Mouse (Mus musculus) spleen, postnatal 36 days (tissue): ENCODE data around the gene Pkd1l2.
A peak's percentile ranks its signal among the peaks of the same experiment; 100 is the strongest.

Source experiments
- DNase-seq, 2 experiments: peaks; one replicate each; pipeline ENCODE4 v3.0.0; 2022; ENCODE audit warnings: low spot score in 2 of 2, mixed read lengths in 1 of 2

The Pkd1l2 gene

GRCm38 (mm10) chr8:117082399-117082872 lies at the start of gene Pkd1l2:
Gene Pkd1l2 (minus strand): TSS chr8:117082449.
- DNase-seq: no peak

GRCm38 (mm10) chr8:117127063-117127462 lies 44.8 kb upstream of the Pkd1l2 start:
- DNase-seq: no peak

GRCm38 (mm10) chr8:117126411-117126810 lies 44.2 kb upstream of the Pkd1l2 start:
- DNase-seq: no peak

DNA sequence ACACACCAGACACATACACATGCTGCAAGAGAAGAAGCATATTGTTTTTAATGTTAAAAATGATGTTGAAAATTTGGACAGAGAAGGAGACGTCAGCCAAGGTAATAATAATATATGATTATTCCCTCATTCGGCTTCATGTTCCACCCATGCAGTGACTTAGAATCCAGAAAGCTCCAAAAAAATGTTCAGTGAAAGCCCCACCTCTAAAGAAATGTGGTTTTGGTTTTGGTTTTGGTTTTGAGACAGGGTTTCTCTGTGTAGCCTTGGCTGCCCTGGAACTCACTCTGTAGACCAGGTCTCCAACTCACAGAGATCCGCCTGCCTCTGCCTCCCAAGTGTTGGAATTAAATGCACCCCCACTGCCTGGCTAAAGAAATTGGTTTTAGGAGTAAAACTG lies 43.6 kb upstream of the Pkd1l2 start:
- no peak for DNase-seq

DNA sequence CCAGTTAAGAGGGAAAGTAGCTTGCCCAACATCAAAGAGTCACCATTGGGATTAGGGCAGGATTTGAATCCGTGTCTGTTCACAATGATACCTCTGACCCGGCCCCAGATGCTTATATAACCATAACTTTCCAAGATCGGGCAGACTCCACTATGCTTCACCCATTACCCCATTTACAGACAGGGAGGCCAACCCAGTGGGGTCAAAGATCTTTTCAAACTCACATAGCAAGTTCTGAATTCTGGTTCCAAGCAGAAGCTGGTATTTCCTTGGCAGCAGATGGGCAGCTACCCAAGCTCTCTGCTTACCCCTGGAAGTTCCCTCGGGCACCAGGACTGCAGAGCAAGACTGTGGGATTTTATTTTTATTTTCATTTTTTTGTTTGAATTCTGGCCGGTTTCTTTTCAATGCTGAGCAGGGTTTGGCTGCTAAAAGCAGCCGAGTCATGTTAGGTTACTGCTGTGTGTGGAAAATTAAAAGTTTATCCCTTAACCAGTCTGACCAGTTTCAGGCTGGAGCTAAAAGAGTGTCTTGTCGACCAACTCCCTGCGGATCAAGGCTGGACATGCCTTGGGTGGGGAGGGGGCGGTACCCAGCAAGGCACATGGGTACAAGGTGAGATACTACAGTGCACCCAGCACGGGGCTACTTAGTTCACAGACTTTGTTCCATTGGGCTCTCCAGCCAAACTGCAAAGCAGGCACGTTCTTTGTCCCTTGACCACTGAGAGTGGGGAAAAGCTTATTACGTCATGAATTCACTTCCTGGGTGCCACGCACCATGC lies 41.8 kb upstream of the Pkd1l2 start:
- DNase-seq: no peak

GRCm38 (mm10) chr8:117121277-117121676 lies 39.0 kb upstream of the Pkd1l2 start:
- DNase-seq: peak; percentile 79

GRCm38 (mm10) chr8:117118409-117118808 lies 36.2 kb upstream of the Pkd1l2 start:
- DNase-seq: no peak

DNA sequence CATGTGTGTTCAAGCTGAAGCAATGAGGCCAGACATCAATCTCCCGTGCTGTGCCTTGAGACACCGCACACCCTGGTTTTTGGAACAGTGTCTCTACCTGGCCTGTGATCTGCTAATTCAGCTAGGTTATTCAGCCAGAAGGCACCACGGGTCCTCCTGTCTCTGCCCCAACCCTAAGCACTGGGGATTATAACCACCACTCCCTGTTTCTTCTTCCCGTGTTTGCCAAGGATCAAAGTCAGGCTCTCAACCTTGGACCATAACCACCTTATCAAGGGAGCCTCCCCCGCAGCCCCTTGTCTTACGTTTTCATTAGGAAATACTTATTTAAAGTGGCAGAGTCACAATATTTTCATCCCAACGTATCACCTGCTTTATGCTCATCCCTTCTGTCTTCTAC lies 34.3 kb upstream of the Pkd1l2 start:
- DNase-seq: no peak

- DNase-seq: peak; percentile 11 to 17
These were observed 33.6 kb upstream of the Pkd1l2 start for GRCm38 (mm10) chr8:117115676-117116446.

- DNase-seq: no peak
These were observed 32.8 kb upstream of the Pkd1l2 start for GRCm38 (mm10) chr8:117115094-117115493.

DNA sequence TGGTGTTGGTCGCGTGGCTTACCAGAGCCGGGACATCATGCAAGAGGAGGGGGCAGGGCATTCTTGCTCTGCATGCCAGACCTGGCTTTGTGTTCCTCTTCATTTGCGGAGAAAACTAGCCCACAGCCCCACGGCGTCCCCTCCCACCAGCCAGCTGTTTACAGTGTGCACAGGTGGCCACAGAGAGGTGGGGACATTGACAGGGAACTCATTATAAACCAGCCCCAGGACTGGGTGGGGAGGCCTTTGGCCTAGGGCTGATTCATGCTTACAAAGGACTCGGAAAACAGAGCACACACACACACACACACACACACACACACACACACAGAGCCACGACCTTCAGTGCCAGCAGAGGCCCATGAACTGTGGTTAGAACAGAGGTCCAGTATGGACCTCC lies 30.0 kb upstream of the Pkd1l2 start:
- no peak for DNase-seq

- DNase-seq: no peak
These were observed 29.4 kb upstream of the Pkd1l2 start for GRCm38 (mm10) chr8:117111641-117112040.

GRCm38 (mm10) chr8:117109801-117110390 lies 27.6 kb upstream of the Pkd1l2 start:
- DNase-seq: peak; percentile 35 to 51

- DNase-seq: no peak
These were observed 26.9 kb upstream of the Pkd1l2 start for GRCm38 (mm10) chr8:117109018-117109711.

- DNase-seq: peak; percentile 65 to 72
These were observed 25.3 kb upstream of the Pkd1l2 start for GRCm38 (mm10) chr8:117107533-117107932.

DNA sequence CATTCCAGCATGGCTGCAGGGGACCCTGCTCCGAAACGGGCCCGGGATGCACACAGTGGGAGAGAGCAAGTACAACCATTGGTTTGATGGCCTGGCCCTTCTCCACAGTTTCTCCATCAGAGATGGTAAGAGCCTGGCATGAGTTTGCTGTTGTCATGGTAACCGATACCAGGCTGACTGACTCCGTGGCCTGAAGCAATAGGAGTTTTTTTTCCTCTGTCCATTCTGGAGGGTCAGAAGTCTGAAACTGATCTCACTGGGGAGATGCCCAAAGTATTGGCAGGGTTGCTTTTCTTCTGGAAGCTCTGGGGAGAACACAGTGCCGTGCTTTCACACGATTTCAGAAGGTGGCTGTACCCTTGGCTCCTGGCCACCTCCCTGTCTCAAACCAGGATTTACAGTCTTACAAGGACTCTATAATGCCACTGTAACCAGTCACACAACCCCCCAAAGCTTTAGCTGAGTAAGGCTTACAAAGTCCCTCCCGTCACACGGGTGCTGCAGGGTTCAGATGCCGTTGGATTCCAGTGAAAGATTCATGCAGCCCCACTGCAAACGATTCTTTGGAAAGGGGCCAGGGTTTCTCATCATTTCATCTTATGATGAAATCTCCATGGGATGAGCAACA lies 15.4 kb upstream of the Pkd1l2 start:
- no peak for DNase-seq

- DNase-seq: no peak
These were observed 14.9 kb upstream of the Pkd1l2 start for GRCm38 (mm10) chr8:117097051-117097563.

- DNase-seq: no peak
These were observed 13.4 kb upstream of the Pkd1l2 start, which contains the start of gene Bco1 for GRCm38 (mm10) chr8:117095647-117096046. Gene Bco1 (plus strand): TSS chr8:117095854.

- DNase-seq: no peak
These were observed 11.8 kb upstream of the Pkd1l2 start for GRCm38 (mm10) chr8:117094053-117094452.

DNA sequence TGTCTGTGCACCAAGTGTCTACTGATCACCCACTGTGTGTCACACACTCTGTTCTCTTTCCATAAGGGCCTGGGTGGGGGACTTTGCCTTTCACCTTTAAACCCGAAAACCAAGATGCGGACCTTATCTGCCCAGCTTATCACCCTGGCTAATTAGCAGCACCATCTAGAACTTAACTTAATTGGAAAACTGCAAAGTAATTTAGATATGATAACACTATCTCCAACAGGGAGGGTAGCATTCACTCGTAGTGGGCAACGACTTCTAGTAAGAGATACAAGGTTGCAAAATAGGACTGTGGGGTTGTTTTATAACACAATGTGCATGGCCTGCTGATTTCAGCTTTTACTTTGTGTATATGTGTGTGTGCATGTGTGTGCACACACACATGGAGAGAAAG lies 7.6 kb upstream of the Pkd1l2 start:
- DNase-seq: no peak

- no peak for DNase-seq
These were observed 4.8 kb upstream of the Pkd1l2 start for GRCm38 (mm10) chr8:117087036-117087435.
